Mouse (Mus musculus) liver, postnatal 0 days (tissue): ENCODE data around the gene Col5a2. TPM values are rescaled to one million over a fixed set of nuclear protein-coding genes. Genes with fewer than 3 reads are reported as not detected.

Experiments
- ATAC-seq: fragments of 200-750 bp; cut with Nextera tagmentation; 2 replicates; pipeline ENCODE4 v1.8.0; 2017; ENCODE audit warnings: mild to moderate bottlenecking, moderate library complexity
- DNase-seq: peaks from one replicate; pipeline ENCODE4 v3.0.0-alpha.2; 2016
- H3K27ac ChIP-seq: fragments of 300-500 bp; sonication (generic); 2 replicates; pipeline ENCODE4 v1.5.1; 2014; ENCODE audit warnings: antibody characterized with exemption, moderate library complexity, mild to moderate bottlenecking, low read depth
- H3K27me3 ChIP-seq: fragments of 300-500 bp; sonication (generic); 2 replicates; pipeline ENCODE4 v1.6.1; 2014; ENCODE audit warnings: low read length, control low read depth, mixed read lengths; ENCODE audit not compliant: insufficient read depth
- H3K36me3 ChIP-seq: fragments of 300-500 bp; sonication (generic); replicated peaks from 2 replicates; pipeline ENCODE4 v1.6.1; 2014; ENCODE audit warnings: mild to moderate bottlenecking, control low read depth, low read length, moderate library complexity, mixed read lengths; ENCODE audit not compliant: insufficient read depth
- H3K4me1 ChIP-seq: fragments of 300-500 bp; sonication (generic); 2 replicates; pipeline ENCODE4 v1.6.1; 2014; ENCODE audit warnings: antibody characterized with exemption, mild to moderate bottlenecking, control low read depth; ENCODE audit not compliant: insufficient read depth
- H3K4me2 ChIP-seq: fragments of 300-500 bp; sonication (generic); 2 replicates; pipeline ENCODE4 v1.6.1; 2014; ENCODE audit warnings: low read depth, mild to moderate bottlenecking, low read length, moderate library complexity, mixed read lengths
- H3K4me3 ChIP-seq: fragments of 300-500 bp; sonication (generic); 2 replicates; pipeline ENCODE4 v1.5.1; 2014; ENCODE audit warnings: low read depth, low read length
- H3K9ac ChIP-seq: fragments of 300-500 bp; sonication (generic); replicated peaks from 2 replicates; pipeline ENCODE4 v1.6.1; 2014; ENCODE audit warnings: mild to moderate bottlenecking, moderate library complexity
- H3K9me3 ChIP-seq: fragments of 300-500 bp; sonication (generic); 2 replicates; pipeline ENCODE4 v1.6.1; 2016; ENCODE audit warnings: mild to moderate bottlenecking, control low read depth, low read length, mixed read lengths
- CTCF ChIP-seq: sonication (generic); IDR thresholded peaks from 2 replicates; pipeline ENCODE4 v1.5.1; 2016; ENCODE audit warnings: antibody characterized with exemption, low read depth
- EP300 ChIP-seq: IDR thresholded peaks from 2 replicates; pipeline ENCODE4 v1.6.1; 2016; ENCODE audit warnings: antibody characterized with exemption, low read depth, mild to moderate bottlenecking
- WGBS: fragments of 180-500 bp; shearing (Covaris S2); extraction: QIAGEN DNeasy Blood & Tissue Kit; methylation state at CpG from one replicate; pipeline ENCODE4 v1.1.7; 2014; ENCODE audit not compliant: insufficient replicate concordance; 5-methylcytosine and 5-hydroxymethylcytosine counted together
- polyA plus RNA-seq: library from polyadenylated mRNA; unstranded; fragments of >200 nt; fragmentation: Nextera tagmentation; extraction: Ambion mirVana; gene quantifications from 2 replicates; pipeline ENCODE4 v1.2.1, GENCODE M21; 2015

The Col5a2 gene
- polyA plus RNA-seq, 1 experiment from 2014 or later, result 5.2 TPM

DNA sequence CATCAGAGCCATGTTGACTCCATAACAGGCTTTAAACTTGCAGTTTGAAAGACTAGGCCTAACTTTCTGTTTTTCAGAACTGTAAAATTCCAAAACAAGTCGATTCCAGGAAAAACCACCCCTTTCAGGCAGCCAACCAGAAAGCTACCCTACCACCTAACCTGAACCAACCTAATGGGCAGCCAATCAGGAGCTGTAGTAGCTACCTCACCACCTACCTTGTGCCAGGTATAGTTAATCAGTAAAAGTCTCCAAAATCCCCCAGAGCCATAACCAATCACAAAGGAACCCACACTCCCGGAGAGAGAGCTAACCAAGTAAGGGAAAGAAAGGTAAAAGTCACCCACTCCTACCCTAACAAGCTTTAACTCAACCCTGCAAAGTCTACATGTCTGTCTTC is 18.4 kb upstream of the Col5a2 start:
- Histone ChIP-seq H3K27me3 (no peaks in the 10 kb centered on the region), H3K4me1 (no peaks in the 10 kb centered on the region), H3K36me3 (no peaks in the 10 kb centered on the region), H3K9ac (no peak overlapping the region), H3K9me3 (no peaks in the 10 kb centered on the region), H3K27ac (no peak overlapping the region), H3K4me2 (no peak overlapping the region), H3K4me3 (no peak overlapping the region)
- DNase-seq (no peak), ATAC-seq (no peak)
- no peak for TF ChIP-seq EP300
- no peak for TF ChIP-seq CTCF
- 69% methylated on average over 2 of the region's 2 CpGs for WGBS

DNA sequence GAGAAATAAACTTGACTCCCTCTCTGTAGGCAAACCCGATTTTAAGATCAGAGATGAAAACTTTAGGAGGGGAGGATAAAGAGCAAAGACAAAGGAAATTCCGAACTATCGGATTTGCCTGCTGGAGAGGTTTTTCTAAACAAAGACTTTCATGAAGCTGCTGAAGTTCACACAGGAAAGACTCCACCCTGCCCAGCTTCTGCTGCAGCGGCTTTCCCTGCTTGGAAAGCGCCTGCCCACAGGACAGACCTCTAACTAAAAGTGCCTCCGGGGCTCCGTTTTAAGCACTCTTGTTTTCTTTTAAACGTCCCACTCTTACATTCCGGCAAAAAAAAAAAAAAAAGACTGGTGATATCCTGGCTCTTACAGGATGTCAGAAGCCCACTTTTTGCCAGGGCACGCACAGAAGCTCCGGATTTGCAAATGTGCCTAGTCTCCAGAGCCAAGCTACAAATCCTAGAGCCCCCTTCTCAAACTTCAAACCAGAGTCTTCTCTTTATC is 791 bp downstream of the Col5a2 start:
- Histone ChIP-seq H3K4me3 (peak overlapping the region; percentile 31), H3K36me3 (no peaks in the 10 kb centered on the region), H3K27me3 (no peaks in the 10 kb centered on the region; the same call in 1 of the 2 replicates), H3K27ac (no peak overlapping the region), H3K4me2 (peak overlapping the region; percentile 16; the same call in 1 of the 2 replicates), H3K4me1 (no peaks in the 10 kb centered on the region), H3K9ac (0 out of 2 replicates have a peak overlapping the region, but pooled peaks have one; percentile 12), H3K9me3 (no peaks in the 10 kb centered on the region)
- WGBS, result 8% methylated on average over 11 of the region's 11 CpGs
- ATAC-seq (no peak), DNase-seq (no peak)
- TF ChIP-seq EP300, result no peak
- no peak for TF ChIP-seq CTCF

DNA sequence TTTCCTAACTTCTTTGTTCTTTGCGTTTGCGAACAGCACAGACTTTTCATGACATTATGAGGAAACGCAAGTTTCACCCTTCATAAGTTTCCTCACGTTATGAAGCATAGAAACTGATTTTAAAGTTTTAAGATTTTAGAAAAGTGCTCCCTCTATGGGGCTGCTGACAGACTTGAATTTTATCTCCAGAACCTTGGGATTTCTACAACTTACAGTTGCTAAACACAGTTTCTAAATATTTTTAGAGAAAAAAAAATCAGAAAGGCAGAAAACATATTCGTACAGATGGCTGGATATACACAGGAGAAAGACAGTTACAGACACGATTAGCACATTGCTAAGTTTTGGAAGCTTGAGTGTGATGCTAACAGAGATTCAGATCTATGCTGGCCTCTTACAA is 1.6 kb downstream of the Col5a2 start:
- no peak overlapping the region for H3K27ac ChIP-seq
- DNase-seq, result no peak

DNA sequence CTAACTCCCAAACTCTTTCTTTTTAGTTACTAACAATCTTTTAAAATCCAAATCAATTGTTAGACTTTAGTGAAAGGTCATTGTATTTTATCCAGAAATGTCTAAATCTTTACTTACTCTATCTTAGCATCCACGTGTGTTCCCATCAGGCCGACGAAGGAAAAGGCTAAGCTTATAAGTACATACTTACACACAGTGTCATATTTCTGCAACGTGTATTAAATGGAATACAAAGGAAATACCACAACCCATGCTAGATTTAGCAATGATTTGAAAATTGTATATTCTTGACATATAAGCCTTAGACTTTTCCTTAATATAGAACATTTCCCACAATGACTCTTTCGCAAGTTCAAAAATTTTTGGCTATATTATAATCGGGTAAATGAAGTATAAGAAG is 2.6 kb downstream of the Col5a2 start:
- no peaks in the 10 kb centered on the region; the same call in 1 of the 2 replicates for H3K27me3 ChIP-seq
- TF ChIP-seq EP300, result no peak
- TF ChIP-seq CTCF, result no peak
- no peak overlapping the region for H3K9ac ChIP-seq
- H3K36me3 ChIP-seq, result no peaks in the 10 kb centered on the region
- 77% methylated on average over 6 of the region's 6 CpGs for WGBS
- no peaks in the 10 kb centered on the region for H3K9me3 ChIP-seq
- H3K4me1 ChIP-seq, result no peaks in the 10 kb centered on the region
- no peak overlapping the region for H3K4me2 ChIP-seq
- no peak for DNase-seq
- ATAC-seq, result no peak
- no peak overlapping the region for H3K4me3 ChIP-seq
- no peak overlapping the region for H3K27ac ChIP-seq

More for the DNA sequence above, 1.6 kb downstream of the Col5a2 start:
- ATAC-seq, result no peak
- H3K4me2 ChIP-seq, result peak overlapping the region; percentile 16; the same call in 1 of the 2 replicates
- H3K4me1 ChIP-seq, result no peaks in the 10 kb centered on the region
- H3K36me3 ChIP-seq, result no peaks in the 10 kb centered on the region
- 50% methylated on average over 6 of the region's 6 CpGs for WGBS
- no peaks in the 10 kb centered on the region for H3K9me3 ChIP-seq
- H3K9ac ChIP-seq, result no peak overlapping the region
- no peaks in the 10 kb centered on the region; the same call in 1 of the 2 replicates for H3K27me3 ChIP-seq
- no peak for TF ChIP-seq CTCF
- no peak for TF ChIP-seq EP300
- H3K4me3 ChIP-seq, result peak overlapping the region; percentile 31

DNA sequence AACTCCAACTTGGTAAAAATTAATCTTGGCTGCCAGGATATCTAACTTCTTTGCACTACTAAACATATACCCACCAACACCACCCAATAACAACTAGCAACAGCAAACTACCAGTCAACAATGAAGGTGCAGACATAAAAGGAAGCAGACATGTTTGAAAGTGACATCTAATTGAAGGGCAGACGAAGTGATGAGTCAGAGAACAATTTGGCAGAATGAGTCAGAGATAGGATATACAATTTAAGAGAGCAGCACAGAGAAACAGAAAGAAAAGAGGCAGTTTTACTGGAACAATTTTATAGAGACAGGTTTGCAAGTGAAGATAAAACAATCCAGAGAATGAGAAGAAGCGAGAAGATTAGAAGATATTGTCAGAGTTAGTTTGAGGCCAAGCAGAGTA is 8.1 kb downstream of the Col5a2 start:
- Histone ChIP-seq H3K27ac (no peak overlapping the region), H3K4me1 (no peaks in the 10 kb centered on the region), H3K27me3 (no peaks in the 10 kb centered on the region), H3K36me3 (no peaks in the 10 kb centered on the region), H3K9me3 (no peaks in the 10 kb centered on the region), H3K9ac (no peak overlapping the region), H3K4me2 (no peak overlapping the region), H3K4me3 (no peak overlapping the region)
- ATAC-seq, result no peak
- no peak for TF ChIP-seq CTCF
- no peak for TF ChIP-seq EP300
- DNase-seq, result no peak
- WGBS, result 57% methylated on average over 2 of the region's 2 CpGs

DNA sequence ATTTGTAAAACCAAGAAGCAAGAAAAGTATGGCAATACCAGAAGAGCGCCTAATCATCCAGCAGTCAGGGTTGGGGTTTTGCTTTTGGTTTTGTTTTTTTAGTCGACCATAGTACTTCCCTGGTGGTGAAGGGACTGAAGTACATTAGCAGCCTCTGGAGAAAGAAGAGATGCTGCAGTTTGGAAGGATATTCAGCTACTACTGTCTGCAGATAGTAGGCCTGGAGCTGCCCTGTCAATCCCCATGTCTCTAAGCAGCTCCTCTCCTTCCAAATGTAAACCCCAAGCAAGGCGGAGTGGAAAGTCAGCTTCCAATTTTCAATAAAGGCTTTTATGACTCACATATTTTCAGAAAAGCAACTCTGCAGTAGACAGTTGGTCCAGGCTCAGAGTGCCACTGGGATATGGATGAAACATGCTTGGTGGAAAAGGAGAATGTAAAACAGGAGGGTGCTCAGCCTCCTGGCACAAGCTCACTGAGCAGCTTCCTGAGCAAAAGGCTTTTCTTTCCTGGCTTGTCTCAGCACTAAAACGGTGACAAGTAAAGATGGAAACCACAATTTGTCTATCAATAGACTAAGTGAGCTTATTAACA is 10.9 kb downstream of the Col5a2 start:
- no peaks in the 10 kb centered on the region for H3K27me3 ChIP-seq
- H3K4me3 ChIP-seq, result no peak overlapping the region
- TF ChIP-seq EP300 (no peak), CTCF (no peak)
- DNase-seq (no peak), ATAC-seq (no peak)
- H3K9ac ChIP-seq, result no peak overlapping the region
- H3K27ac ChIP-seq, result no peak overlapping the region
- no peaks in the 10 kb centered on the region for H3K36me3 ChIP-seq
- H3K9me3 ChIP-seq, result no peaks in the 10 kb centered on the region
- WGBS, result 74% methylated on average over 4 of the region's 4 CpGs
- no peak overlapping the region for H3K4me2 ChIP-seq
- no peaks in the 10 kb centered on the region for H3K4me1 ChIP-seq
